Comparison of ENCODE assay signal across 7 mouse cellular contexts in the genomic region with DNA sequence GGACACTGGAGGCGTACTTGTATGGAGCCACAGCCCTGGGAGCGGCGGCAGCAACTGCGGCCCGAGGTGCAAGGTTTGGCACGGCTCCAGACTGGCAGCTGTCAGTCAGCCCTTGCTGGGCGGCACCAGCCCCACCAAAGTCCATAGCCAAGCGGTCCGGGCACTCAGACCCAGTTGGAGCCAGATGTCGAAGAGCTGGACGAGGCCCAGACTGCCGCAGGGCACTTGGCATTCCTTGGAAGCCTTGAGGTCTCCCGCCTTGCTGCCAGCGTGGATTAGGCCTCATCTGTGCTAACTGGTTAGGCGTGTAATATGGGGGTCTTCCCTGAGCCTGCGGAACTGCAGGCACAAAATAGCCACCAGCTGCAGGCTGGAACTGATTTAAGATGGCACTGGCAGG.
DNase-seq lines count a peak whose midpoint lies in the region; ATAC-seq and TF ChIP-seq lines count a peak whose summit lies in the region.
"Not testable (repeated sequence)": the region's sequence is repeated elsewhere in the genome, so short reads cannot be mapped to it uniquely, and the experiment has no call there.

No protein-coding gene starts in this region.

- in situ Hi-C loops in ES-E14 (cut with MboI; ENCODE audit: low sequenced_read_pairs in 2 of 2, unreplicated experiment in 2 of 2): not testable (repeated sequence)

- H3K36me3 ChIP-seq in ES-E14 (ENCODE audit: control insufficient read depth, insufficient read depth, low read length, poor library complexity, severe bottlenecking); heart, embryonic 13.5 days; hindbrain, embryonic 15.5 days: not testable (repeated sequence)

- not testable (repeated sequence) for H3K27ac ChIP-seq in ES-E14 (ENCODE audit: insufficient read depth, low read depth, low read length, poor library complexity, severe bottlenecking); heart, embryonic 13.5 days (replicated peaks); hindbrain, embryonic 15.5 days (replicated peaks)

- H3K4me1 ChIP-seq in ES-E14 (ENCODE audit: control insufficient read depth in 2 of 2, insufficient read depth in 2 of 2, low read length in 2 of 2, poor library complexity in 1 of 2); heart, embryonic 13.5 days; hindbrain, embryonic 15.5 days (replicated peaks): not testable (repeated sequence)

- peak; percentile 7 for DNase-seq in ES-E14 (ENCODE audit: low read depth, low spot score)
- DNase-seq in brain, embryonic 14.5 days (ENCODE audit: low read depth): peak; percentile 17
- peak; percentile 31 to 40 for DNase-seq in cerebellum, postnatal 25 days
- peak; percentile 12 for DNase-seq in gastrocnemius, postnatal 10 days
- peak; percentile 83 for DNase-seq in left cerebral cortex, postnatal 4 days

- intact Hi-C loops in left cerebral cortex, postnatal 4 days (cut with DNase I): not testable (repeated sequence)

- 56% methylated on average over 16 of the region's 16 CpGs for WGBS in heart, embryonic 13.5 days
- 71% methylated on average over 16 of the region's 16 CpGs for WGBS in hindbrain, embryonic 15.5 days

- H3K27me3 ChIP-seq in heart, embryonic 13.5 days (replicated peaks); hindbrain, embryonic 15.5 days: not testable (repeated sequence)

- peak overlapping the region; percentile 50 for H3K4me2 ChIP-seq in heart, embryonic 13.5 days
- 0 out of 2 replicates have a peak overlapping the region, but pooled peaks have one; percentile 13 for H3K4me2 ChIP-seq in hindbrain, embryonic 15.5 days

- H3K4me3 ChIP-seq in ES-E14 (ENCODE audit: insufficient read depth in 1 of 2, low read depth in 1 of 2, low read length in 2 of 2, poor library complexity in 1 of 2, severe bottlenecking in 1 of 2): peak overlapping the region in 1 of 2 experiments; percentile 19; a peak in 1 of 4 replicates
- peak overlapping the region; percentile 16 for H3K4me3 ChIP-seq in heart, embryonic 13.5 days
- not testable (repeated sequence) for H3K4me3 ChIP-seq in hindbrain, embryonic 15.5 days

- TF ChIP-seq CTCF in brain, embryonic 14.5 days (IDR thresholded peaks at IDR 0.05; ENCODE audit: borderline replicate concordance, extremely low read depth, insufficient read depth, insufficient read length): not testable (repeated sequence)

- H3K9me3 ChIP-seq in ES-E14 (ENCODE audit: control insufficient read depth, insufficient read depth, low read depth, low read length); heart, embryonic 13.5 days; hindbrain, embryonic 15.5 days: not testable (repeated sequence)

- TF ChIP-seq POLR2A in brain, embryonic 14.5 days (IDR thresholded peaks at IDR 0.05; ENCODE audit: borderline replicate concordance, extremely low read depth, insufficient read depth, insufficient read length, poor library complexity, severe bottlenecking): not testable (repeated sequence)

- H3K9ac ChIP-seq in ES-E14 (ENCODE audit: insufficient read depth, low read depth, low read length, poor library complexity, severe bottlenecking); heart, embryonic 13.5 days; hindbrain, embryonic 15.5 days: not testable (repeated sequence)

- ATAC-seq in heart, embryonic 13.5 days (ENCODE audit: extremely low read depth, insufficient number of reproducible peaks, low FRiP score, low TSS enrichment); hindbrain, embryonic 15.5 days (ENCODE audit: low FRiP score, low read depth): not testable (repeated sequence)

Comparison
In these comparisons a context has a peak if more than half of its experiments do, and no peak if none do; other contexts are left out.
1. DNase-seq: peak in every context shown above with its lines; median percentile 83 in left cerebral cortex, postnatal 4 days; 36 in cerebellum, postnatal 25 days; 17 in brain, embryonic 14.5 days; 12 in gastrocnemius, postnatal 10 days; 7 in ES-E14.